Mouse (Mus musculus) MEL (cell line): ENCODE measurements around the gene Eml1.

Experiments used
- CTCF ChIP-seq, 3 experiments: IDR thresholded peaks in 2 of 3; conservative IDR thresholded peaks in 1 of 3; 2 replicates each; pipeline ENCODE4 v1.5.1; 2011 to 2012; ENCODE audit warnings: low read length in 3 of 3, low read depth in 2 of 3, mild to moderate bottlenecking in 2 of 3, improper control_type of control experiment in 1 of 3, inconsistent platforms in 1 of 3, mixed read lengths in 1 of 3, moderate library complexity in 1 of 3; ENCODE audit not compliant: control insufficient read depth in 1 of 3, insufficient read depth in 1 of 3, poor library complexity in 1 of 3, severe bottlenecking in 1 of 3
- E2F4 ChIP-seq: IDR thresholded peaks from 2 replicates; pipeline ENCODE4 v1.6.1; 2011; ENCODE audit warnings: low read depth, low read length, improper control_type of control experiment, borderline replicate concordance
- EP300 ChIP-seq, 2 experiments: IDR thresholded peaks; 2 replicates each; pipeline ENCODE4 v1.6.1; 2011; ENCODE audit warnings: improper control_type of control experiment in 2 of 2, low read length in 2 of 2, low read depth in 1 of 2, mild to moderate bottlenecking in 1 of 2
- GATA1 ChIP-seq: IDR thresholded peaks from 2 replicates; pipeline ENCODE4 v1.6.1; 2011; ENCODE audit warnings: low read depth, low read length, improper control_type of control experiment
- NRF1 ChIP-seq: IDR thresholded peaks from 2 replicates; pipeline ENCODE4 v1.6.1; 2014; ENCODE audit warnings: low read depth, mild to moderate bottlenecking, inconsistent platforms, low read length, improper control_type of control experiment, moderate library complexity; ENCODE audit not compliant: poor library complexity, insufficient read depth, severe bottlenecking
- POLR2A ChIP-seq, 2 experiments: IDR thresholded peaks; 2 replicates each; pipeline ENCODE4 v1.6.1; 2011 to 2012; ENCODE audit warnings: low read length in 2 of 2, mild to moderate bottlenecking in 2 of 2, control low read depth in 1 of 2, improper control_type of control experiment in 1 of 2, low read depth in 1 of 2, moderate library complexity in 1 of 2; ENCODE audit not compliant: control insufficient read depth in 1 of 2, insufficient read depth in 1 of 2, poor library complexity in 1 of 2
- POLR2AphosphoS5 ChIP-seq: IDR thresholded peaks from 2 replicates; pipeline ENCODE4 v1.6.1; 2012; ENCODE audit warnings: low read depth, borderline replicate concordance, mild to moderate bottlenecking, inconsistent platforms, low read length, moderate library complexity, mixed read lengths
- UBTF ChIP-seq: IDR thresholded peaks from 2 replicates; pipeline ENCODE4 v1.6.1; 2012; ENCODE audit warnings: low read depth, mild to moderate bottlenecking, inconsistent platforms, low read length, improper control_type of control experiment, moderate library complexity, borderline replicate concordance; ENCODE audit not compliant: insufficient read depth

DNA sequence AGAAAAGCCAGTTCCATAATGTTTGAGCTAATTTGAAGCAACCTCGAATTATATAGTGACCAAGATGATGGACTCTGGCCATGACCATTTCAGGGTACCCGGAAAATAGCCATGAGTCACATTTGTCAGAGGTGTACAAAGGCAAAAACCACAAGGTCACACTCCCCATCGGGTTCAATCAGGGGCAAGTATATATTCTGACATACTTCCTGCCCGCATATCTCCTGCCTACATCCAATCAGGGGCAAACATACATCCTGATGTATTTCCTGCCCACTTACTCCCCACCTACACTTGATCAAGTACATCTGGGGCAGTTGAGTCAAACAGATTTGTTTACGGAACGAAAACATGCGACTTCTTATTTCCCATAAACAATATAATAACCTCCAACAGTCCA, 77.6 kb downstream of the Eml1 start:
- TF ChIP-seq POLR2A (IDR thresholded peaks at IDR 0.05; ENCODE audit: control insufficient read depth in 1 of 2, insufficient read depth in 1 of 2, low read depth in 1 of 2, low read length in 2 of 2, poor library complexity in 1 of 2): no peak
- no peak for TF ChIP-seq UBTF
- TF ChIP-seq GATA1: no peak
- no peak for TF ChIP-seq NRF1
- TF ChIP-seq CTCF (IDR thresholded peaks at IDR 0.05 in 2 of 3, conservative IDR thresholded peaks at IDR 0.05 in 1 of 3; ENCODE audit: control insufficient read depth in 1 of 3, insufficient read depth in 1 of 3, low read depth in 2 of 3, low read length in 3 of 3, poor library complexity in 1 of 3, severe bottlenecking in 1 of 3): no peak
- TF ChIP-seq EP300 (IDR thresholded peaks at IDR 0.05; ENCODE audit: low read depth in 1 of 2, low read length in 2 of 2): no peak
- TF ChIP-seq POLR2AphosphoS5: no peak
- TF ChIP-seq E2F4: no peak
